Mouse (Mus musculus) lung, adult 2 months (tissue): ENCODE results near the gene E4f1.

Experiments
- CTCF ChIP-seq: fragments of 200-500 bp; IDR thresholded peaks from 2 replicates; pipeline ENCODE4 v1.5.1; 2011; ENCODE audit warnings: mild to moderate bottlenecking, low read length, control low read depth; ENCODE audit not compliant: insufficient read depth
- POLR2A ChIP-seq: fragments of 200-500 bp; IDR thresholded peaks from 2 replicates; pipeline ENCODE4 v1.6.1; 2011; ENCODE audit warnings: low read depth, mild to moderate bottlenecking, control low read depth, low read length, borderline replicate concordance; ENCODE audit errors: extremely low read depth

DNA sequence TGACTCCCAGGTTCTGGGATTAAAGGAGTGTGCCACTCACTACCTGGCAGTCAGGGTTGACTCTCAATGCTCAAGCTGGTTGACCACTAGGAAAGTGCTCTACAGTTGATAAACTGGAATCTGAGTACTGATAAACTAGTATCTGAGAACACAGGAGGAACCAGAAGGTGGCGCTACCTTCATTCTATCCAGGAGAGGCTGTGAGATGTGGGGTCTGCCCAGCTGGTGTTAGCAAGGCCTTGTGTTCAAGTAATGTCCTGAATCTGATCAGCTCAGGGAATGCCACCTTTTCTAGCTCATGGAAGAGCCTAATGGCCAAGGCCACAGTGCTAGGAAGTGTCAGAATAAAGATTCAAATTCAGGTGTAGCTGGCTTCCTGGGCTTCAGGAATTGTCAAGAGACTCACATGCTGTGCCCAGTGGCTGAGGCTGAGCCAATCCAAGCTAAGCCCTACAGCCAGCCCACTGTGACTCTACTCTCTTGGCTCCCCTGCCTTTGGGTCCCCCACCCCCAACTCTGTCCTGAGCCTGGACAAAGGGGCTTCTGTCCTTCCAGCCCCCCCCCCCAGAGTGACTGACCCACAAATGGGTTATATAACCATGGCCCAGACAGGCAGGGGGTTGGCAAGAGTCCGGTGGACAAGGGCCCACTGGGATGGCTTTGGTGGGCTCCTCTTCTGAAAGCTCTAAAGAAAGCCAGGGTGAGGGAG is 24.7 kb upstream of the E4f1 start:
- TF ChIP-seq CTCF (peak; percentile 64), POLR2A (no peak)
